Mouse (Mus musculus) small intestine, adult 2 months (tissue): ENCODE data around the gene Dact3.

Experiments used
- CTCF ChIP-seq: fragments of 200-500 bp; IDR thresholded peaks from 2 replicates; pipeline ENCODE4 v1.5.1; 2012; ENCODE audit warnings: low read depth, mild to moderate bottlenecking, control low read depth, inconsistent platforms, low read length, moderate library complexity, mixed read lengths; ENCODE audit not compliant: insufficient replicate concordance, insufficient read length; ENCODE audit errors: extremely low read depth
- POLR2A ChIP-seq: fragments of 200-500 bp; IDR thresholded peaks from 2 replicates; pipeline ENCODE4 v1.6.1; 2012; ENCODE audit warnings: low read depth, mild to moderate bottlenecking, control low read depth, inconsistent platforms, low read length, moderate library complexity

DNA sequence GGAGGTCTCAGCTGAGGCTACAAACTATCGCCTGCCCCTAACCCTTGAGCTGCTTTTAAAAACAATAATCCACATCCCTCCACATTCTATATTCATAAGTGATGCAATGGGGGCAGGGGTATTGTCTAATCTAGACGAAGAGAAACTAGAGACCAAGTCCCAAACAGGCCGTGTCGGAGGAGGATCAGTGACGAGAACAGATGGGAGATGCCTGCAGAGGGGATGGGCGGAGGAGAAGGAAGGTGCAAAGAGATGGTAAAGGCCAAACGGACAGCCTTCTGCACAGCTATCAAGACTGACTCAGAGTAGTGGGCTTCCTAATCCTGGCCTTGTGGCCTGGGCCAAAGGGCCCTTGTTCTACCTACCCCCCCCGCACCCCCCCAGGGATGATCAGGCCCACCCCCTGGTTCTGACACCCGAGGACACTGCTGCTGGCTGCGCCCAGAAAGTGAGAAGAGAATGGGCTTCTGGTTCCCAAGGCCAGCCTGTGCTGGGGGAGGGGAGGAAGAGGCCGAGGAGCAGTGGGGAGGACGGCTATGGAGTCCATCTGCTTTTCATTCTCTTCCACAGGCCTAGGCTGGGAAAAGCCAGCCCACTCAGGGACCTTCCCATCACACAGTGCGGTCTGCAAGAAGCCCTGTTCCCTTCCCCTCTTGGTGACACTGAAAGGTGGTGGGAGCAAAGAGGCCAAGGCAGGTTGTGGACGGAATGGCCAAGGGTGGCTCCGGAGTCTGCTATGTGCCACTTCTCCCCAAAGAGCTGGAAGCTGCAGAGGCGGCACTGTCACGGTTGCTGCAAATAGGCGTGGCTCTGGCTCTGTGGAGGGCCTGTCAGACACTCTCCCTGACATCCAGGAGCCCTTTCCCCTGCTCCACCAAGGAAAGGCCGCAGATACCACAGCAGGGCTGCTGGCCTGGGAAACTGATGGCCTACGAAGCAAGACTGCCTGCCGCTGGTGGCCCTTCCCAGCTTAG, 46.0 kb downstream of the Dact3 start:
- TF ChIP-seq POLR2A (no peak), CTCF (no peak)
